Mouse (Mus musculus) lung, postnatal 36 days (tissue): ENCODE results near the gene Ehbp1l1.
"Not testable (repeated sequence)": the region's sequence is repeated elsewhere in the genome, so short reads cannot be mapped to it uniquely, and the experiment has no call there.

Experiments used
- DNase-seq: peaks from one replicate; pipeline ENCODE4 v3.0.0; 2022; ENCODE audit warnings: mixed read lengths

Gene Ehbp1l1

DNA sequence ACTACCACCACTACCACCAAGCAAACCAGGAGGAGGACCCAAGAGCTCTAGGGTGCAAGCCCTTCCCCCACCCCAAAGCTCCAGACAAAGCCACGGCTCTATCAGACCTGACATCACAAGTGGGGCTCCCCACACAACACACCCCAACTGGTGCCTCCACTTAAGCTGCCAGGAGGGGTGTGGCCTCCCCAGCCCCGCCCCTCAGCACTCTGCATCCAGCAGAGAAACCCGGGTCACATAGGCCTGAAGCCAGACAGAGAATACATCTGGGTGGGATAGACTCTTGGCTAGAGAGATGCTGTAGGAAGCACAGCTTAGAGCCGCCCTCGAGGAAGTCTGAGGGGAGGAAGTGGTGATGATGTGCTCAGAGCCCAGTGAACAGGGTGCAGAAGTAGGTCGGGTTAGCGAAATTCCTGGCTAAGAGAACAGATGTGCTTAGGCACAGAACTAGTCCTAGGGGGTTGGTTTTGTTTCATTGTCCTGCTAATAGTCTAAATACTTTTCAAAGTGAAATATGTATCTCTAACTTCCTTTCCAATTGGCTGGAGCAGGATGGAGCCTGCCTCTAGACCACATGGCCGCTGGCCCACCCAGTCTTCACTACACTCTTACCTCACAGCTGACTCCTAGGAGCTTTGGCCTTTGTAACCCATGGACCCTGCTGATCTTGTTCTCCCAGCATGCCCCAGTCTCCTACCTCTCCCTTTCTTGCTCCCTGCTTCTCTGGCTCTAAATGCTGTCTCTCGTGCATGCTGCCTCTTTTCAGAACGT lies 21.1 kb downstream of the Ehbp1l1 start:
- DNase-seq = peak; percentile 61

- DNase-seq = peak; percentile 66
Measured at GRCm38 (mm10) chr19:5704163-5704800, 21.8 kb downstream of the Ehbp1l1 start, which contains the start of gene Kcnk7. Gene Kcnk7, plus strand, starts transcription at chr19:5704367.

DNA sequence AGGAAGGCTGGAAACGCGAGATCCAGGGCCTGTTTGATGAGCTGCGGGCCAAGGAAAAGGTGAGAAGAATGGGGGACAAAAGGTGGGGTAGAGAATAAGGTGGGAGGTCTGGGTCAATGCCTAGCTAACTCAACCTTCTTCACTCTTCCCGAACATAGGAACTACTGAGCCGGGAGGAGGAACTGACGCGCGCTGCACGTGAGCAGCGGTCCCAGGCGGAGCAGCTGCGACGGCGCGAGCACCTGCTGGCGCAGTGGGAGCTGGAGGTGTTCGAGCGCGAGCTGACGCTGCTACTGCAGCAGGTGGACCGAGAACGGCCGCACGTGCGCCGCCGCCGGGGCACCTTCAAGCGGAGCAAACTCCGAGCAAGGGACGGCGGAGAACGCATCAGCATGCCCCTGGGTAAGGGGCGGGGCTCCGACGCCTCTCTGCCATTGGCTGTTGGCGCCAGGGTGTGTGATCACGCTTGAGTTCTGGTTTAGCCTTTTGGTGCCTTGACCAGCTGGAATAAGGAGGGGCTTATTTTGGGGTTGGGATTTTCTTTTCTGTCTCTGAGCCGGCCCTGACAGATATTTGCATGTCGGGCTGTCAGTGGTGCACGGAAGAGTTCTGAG lies 30.2 kb downstream of the Ehbp1l1 start:
- no peak for DNase-seq

DNA sequence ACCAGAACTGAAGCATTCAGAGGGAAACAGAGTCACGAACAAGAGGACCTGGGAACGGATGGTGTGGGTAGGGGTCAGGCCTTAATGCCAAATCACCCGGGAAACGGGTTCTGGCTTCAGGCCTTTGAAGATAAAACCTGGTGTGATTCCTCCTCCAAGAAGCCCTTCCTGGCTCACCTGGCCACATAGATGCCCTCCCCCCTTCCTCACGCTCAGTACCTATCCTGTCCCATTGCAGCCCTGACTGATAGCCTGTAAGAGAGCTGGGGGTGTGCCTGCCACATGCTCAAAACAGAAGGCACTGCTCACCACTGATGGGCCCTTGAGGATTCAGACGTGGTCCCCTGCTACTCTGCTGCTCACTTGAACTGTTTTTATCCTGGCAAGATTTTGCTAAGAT lies 32.3 kb downstream of the Ehbp1l1 start:
- no peak for DNase-seq

DNA sequence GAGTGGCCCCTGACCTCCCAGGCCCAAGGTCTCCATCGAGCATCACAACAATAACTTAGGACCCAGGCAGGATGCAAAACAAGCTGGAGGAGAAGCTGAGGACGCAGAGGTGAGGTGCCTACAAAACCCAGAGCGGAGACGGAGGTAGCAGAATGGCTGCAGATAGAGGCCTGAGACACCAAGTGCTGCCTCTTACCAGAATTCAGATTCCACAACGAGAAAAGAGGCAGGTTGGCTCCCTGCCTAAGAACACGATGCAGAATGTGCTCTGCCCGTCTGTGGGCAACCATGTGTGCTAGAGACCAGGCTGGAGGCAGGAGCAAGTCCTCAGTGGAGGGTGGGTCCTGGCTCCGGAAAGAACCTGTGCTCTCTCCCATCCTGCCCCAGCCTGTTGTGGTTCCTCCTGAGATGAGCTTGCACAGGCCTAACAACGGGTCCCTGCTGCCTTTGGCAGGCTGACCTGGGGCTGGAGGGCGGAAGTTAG lies 33.2 kb downstream of the Ehbp1l1 start:
- DNase-seq = peak; percentile 17

GRCm38 (mm10) chr19:5692086-5692912 lies 33.8 kb downstream of the Ehbp1l1 start:
- DNase-seq = peak; percentile 82

GRCm38 (mm10) chr19:5691601-5692000 lies 34.5 kb downstream of the Ehbp1l1 start:
- DNase-seq = peak; percentile 29

DNA sequence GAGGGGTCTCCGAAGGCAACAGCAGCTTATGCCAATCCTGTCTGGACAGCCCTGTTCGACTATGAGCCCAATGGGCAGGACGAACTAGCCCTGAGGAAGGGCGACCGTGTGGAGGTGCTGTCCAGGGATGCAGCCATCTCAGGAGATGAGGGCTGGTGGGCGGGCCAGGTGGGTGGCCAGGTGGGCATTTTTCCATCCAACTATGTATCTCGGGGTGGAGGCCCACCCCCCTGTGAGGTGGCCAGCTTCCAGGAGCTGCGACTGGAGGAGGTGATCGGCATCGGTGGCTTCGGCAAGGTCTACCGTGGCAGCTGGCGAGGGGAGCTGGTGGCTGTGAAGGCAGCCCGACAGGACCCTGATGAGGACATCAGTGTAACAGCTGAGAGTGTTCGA lies 35.8 kb downstream of the Ehbp1l1 start:
- no peak for DNase-seq

- peak; percentile 96 for DNase-seq
Measured at GRCm38 (mm10) chr19:5689565-5690342, 36.4 kb downstream of the Ehbp1l1 start.

GRCm38 (mm10) chr19:5689088-5689428 lies 37.1 kb downstream of the Ehbp1l1 start:
- DNase-seq = no peak

DNA sequence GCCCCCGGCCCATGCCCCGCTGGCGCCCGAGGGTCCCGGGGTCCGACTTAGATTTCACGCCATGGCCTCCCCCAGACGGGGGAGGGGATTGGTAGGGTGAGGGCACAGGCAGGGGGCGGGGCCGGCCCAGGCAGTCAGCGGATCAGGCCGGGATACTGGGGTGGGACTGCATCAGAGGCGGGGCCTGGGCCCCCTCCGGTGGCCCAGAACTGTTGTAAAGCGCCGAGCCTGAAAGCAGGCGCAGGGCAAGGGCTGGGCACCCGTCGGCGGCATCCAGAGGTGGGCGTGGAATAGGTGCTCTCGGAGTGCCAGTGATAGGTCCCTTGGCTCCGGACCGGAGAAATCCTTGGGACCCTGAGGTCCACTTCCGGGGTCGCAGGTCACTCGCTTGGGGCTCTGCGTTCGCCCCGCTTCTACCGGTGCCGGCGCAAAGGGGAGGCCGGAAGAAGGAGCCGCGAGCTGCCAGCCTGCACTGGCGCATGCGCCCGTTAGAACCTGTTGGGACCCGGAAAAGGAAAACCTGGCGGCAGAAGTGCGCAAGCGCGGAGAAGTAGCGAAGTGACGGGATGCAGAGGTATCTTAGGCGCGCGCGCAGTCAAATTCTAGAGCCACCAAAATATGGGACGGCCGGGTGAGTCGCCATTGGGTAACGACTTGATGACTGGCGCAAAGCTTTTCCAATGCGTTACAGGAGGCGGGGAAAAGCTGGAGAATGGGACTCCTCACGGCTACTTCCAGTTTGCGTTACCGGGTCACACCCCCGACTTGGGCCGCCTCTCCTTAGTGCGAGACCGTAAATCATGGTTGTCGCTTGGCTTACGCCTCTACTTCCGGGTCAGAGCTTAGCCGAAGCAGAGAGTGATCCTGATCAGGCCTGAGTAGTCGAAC lies 37.7 kb downstream of the Ehbp1l1 start, which contains the start of the genes Map3k11 and Pcnx3:
Map3k11 (plus strand) TSS at position 543 of the 888 bp plus-strand sequence.
Pcnx3 (minus strand) TSS at position 709 of the 888 bp plus-strand sequence.
- peak; percentile 99 for DNase-seq

DNA sequence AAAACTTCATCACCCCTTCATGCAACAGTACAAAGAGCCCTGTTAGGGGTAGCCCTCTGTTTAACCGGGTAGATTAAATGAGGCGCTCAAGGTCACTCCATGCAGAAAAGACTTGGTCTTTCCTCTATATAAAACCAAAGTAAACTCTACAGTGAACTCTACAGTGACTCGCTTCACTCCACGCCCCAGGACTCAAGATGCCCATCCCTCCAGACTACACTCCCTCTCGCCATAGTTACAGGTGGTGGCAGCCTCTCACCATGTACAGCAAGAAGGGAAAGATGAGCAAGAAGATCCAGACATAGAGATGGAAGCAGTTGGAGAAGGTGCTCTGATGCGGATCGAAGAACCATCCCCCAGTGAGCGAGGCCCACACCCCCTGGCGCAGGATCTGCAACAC lies 38.4 kb downstream of the Ehbp1l1 start:
- no peak for DNase-seq

GRCm38 (mm10) chr19:5686954-5687353 lies 39.2 kb downstream of the Ehbp1l1 start:
- not testable (repeated sequence) for DNase-seq

GRCm38 (mm10) chr19:5686437-5686836 lies 39.7 kb downstream of the Ehbp1l1 start:
- no peak for DNase-seq

DNA sequence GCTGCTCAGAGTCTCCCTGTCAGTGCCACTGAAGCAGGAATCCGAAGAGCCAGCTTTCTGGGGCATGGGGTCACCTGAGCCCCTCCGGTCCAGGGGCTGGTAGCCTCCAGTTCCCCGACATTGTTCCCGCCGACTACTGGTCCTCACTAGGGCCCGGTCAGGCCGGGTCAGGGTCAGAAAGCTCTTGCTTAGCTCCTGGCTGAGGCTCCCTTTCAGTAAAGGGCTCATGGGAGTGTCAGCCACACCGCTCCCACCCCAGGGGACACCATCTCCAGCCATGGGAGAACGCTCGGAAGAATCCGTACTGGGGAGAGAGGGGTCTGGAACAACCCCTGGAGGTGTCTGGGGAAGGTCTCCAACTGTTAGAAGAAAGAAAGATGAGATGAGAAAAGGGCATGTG lies 40.3 kb downstream of the Ehbp1l1 start:
- no peak for DNase-seq

- DNase-seq = no peak
Measured at GRCm38 (mm10) chr19:5685431-5685830, 40.7 kb downstream of the Ehbp1l1 start.

GRCm38 (mm10) chr19:5684985-5685384 lies 41.1 kb downstream of the Ehbp1l1 start:
- no peak for DNase-seq

- no peak for DNase-seq
Measured at GRCm38 (mm10) chr19:5684236-5684635, 41.9 kb downstream of the Ehbp1l1 start.

DNA sequence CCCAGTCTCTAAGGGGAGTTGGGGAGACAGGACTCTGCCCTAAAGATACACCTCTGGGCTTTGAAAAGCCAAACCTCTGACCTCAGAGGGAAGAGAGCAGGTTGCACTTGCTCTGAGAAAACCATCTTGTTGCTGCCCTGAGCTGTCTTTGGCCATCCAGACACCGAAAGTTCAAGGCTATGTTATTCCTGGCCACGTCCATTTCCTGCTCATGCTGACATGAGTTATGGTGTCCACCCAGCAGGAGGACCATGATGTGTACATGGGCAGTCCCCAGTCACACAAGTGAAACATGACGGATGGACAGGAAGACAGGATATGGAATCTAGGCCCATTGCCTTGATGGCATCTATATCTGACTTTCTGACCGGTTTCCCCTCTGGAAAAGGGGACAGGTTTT lies 45.7 kb downstream of the Ehbp1l1 start:
- no peak for DNase-seq

- no peak for DNase-seq
Measured at GRCm38 (mm10) chr19:5668372-5668771, 57.7 kb downstream of the Ehbp1l1 start.

DNA sequence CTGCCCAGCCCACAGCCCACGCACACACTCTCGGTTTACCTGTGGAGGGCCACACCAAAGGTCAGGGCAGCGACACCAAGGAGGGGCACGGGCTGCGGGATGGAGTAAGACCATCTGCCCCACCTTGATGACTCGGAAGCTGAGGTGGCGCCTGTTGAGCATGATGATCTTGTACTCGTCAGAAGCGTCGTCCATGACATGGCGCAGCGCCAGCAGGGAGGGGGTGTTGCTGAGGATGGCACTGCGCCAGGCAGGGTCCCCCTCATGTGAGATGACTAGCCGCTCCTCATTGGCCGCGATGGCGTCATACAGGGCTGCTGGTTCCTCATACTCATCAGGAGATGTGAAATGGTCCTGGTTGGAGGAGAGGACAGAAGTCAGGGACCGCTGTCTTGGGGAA lies 59.7 kb downstream of the Ehbp1l1 start:
- DNase-seq = no peak
